Mouse (Mus musculus) cerebellum, adult 11-12 months (tissue): ENCODE results near the gene Gpr155.

ENCODE experiments used
- DNase-seq: peaks from one replicate; pipeline ENCODE4 v3.0.0; 2022

Gene Gpr155

GRCm38 (mm10) chr2:73385641-73386355, 574 bp downstream of the Gpr155 start:
- DNase-seq = no peak

- no peak for DNase-seq
Observed at GRCm38 (mm10) chr2:73385172-73385571, 1.2 kb downstream of the Gpr155 start.

GRCm38 (mm10) chr2:73380298-73380975, 5.9 kb downstream of the Gpr155 start:
- DNase-seq = no peak

GRCm38 (mm10) chr2:73379656-73380055, 6.7 kb downstream of the Gpr155 start:
- DNase-seq = no peak

GRCm38 (mm10) chr2:73378326-73378725, 8.0 kb downstream of the Gpr155 start:
- DNase-seq = no peak

- DNase-seq = no peak
Observed at GRCm38 (mm10) chr2:73371530-73372335, 14.6 kb downstream of the Gpr155 start.

GRCm38 (mm10) chr2:73363448-73363847, 22.9 kb downstream of the Gpr155 start:
- DNase-seq = no peak

- no peak for DNase-seq
Observed at GRCm38 (mm10) chr2:73360536-73360935, 25.8 kb downstream of the Gpr155 start.

GRCm38 (mm10) chr2:73359941-73360340, 26.4 kb downstream of the Gpr155 start:
- no peak for DNase-seq

GRCm38 (mm10) chr2:73357004-73357403, 29.4 kb downstream of the Gpr155 start:
- DNase-seq = no peak

- DNase-seq = peak; percentile 41
Observed at GRCm38 (mm10) chr2:73351927-73352374, 34.4 kb downstream of the Gpr155 start.

GRCm38 (mm10) chr2:73351496-73351895, 34.9 kb downstream of the Gpr155 start:
- no peak for DNase-seq

- DNase-seq = no peak
Observed at GRCm38 (mm10) chr2:73348221-73348620, 38.2 kb downstream of the Gpr155 start.

- no peak for DNase-seq
Observed at GRCm38 (mm10) chr2:73347766-73348165, 38.6 kb downstream of the Gpr155 start.

GRCm38 (mm10) chr2:73347136-73347535, 39.2 kb downstream of the Gpr155 start:
- DNase-seq = no peak

GRCm38 (mm10) chr2:73346345-73347086, 39.9 kb downstream of the Gpr155 start:
- DNase-seq = no peak

GRCm38 (mm10) chr2:73345204-73345603, 41.2 kb downstream of the Gpr155 start:
- no peak for DNase-seq

- no peak for DNase-seq
Observed at GRCm38 (mm10) chr2:73343701-73344100, 42.7 kb downstream of the Gpr155 start.

- no peak for DNase-seq
Observed at GRCm38 (mm10) chr2:73338415-73338814, 48.0 kb downstream of the Gpr155 start.

- no peak for DNase-seq
Observed at GRCm38 (mm10) chr2:73335949-73336348, 50.4 kb downstream of the Gpr155 start.

GRCm38 (mm10) chr2:73325871-73326270, 60.5 kb downstream of the Gpr155 start:
- no peak for DNase-seq

GRCm38 (mm10) chr2:73322991-73323390, 63.4 kb downstream of the Gpr155 start:
- no peak for DNase-seq

GRCm38 (mm10) chr2:73319218-73319617, 67.2 kb downstream of the Gpr155 start:
- no peak for DNase-seq
